Mouse (Mus musculus) T-helper 2 cell (primary cell): ENCODE measurements around the gene Dtnb.

Experiments
- in situ Hi-C: fragments of 300-600 bp; cut with MboI, MseI; formaldehyde crosslinking; loops from one replicate; pipeline ENCODE4 v1.15.1; 2025; ENCODE audit warnings: high pct_unique_total_duplicates

The Dtnb gene

GRCm38 (mm10) chr12:3732623-3733265 is 160.6 kb downstream of the Dtnb start:
- in situ Hi-C loops, result no loop called here

- in situ Hi-C loops, result no loop called here
These were observed 161.1 kb downstream of the Dtnb start for GRCm38 (mm10) chr12:3733328-3733727.

- in situ Hi-C loops, result no loop called here
These were observed 164.8 kb downstream of the Dtnb start for GRCm38 (mm10) chr12:3737009-3737408.

- in situ Hi-C loops, result no loop called here
These were observed 166.8 kb downstream of the Dtnb start for GRCm38 (mm10) chr12:3738741-3739529.

- in situ Hi-C loops, result no loop called here
These were observed 167.8 kb downstream of the Dtnb start for GRCm38 (mm10) chr12:3739749-3740704.

GRCm38 (mm10) chr12:3740705-3741081 is 168.5 kb downstream of the Dtnb start:
- in situ Hi-C loops, result no loop called here

- in situ Hi-C loops, result no loop called here
These were observed 173.4 kb downstream of the Dtnb start for GRCm38 (mm10) chr12:3745432-3746105.

- in situ Hi-C loops, result no loop called here
These were observed 174.2 kb downstream of the Dtnb start for GRCm38 (mm10) chr12:3746369-3746768.

GRCm38 (mm10) chr12:3747583-3747982 is 175.4 kb downstream of the Dtnb start:
- in situ Hi-C loops, result no loop called here

- in situ Hi-C loops, result no loop called here
These were observed 183.3 kb downstream of the Dtnb start for GRCm38 (mm10) chr12:3755522-3755921.

GRCm38 (mm10) chr12:3756216-3756615 is 184.0 kb downstream of the Dtnb start:
- in situ Hi-C loops, result no loop called here

- in situ Hi-C loops, result no loop called here
These were observed 185.9 kb downstream of the Dtnb start for GRCm38 (mm10) chr12:3758127-3758526.

- in situ Hi-C loops, result no loop called here
These were observed 187.2 kb downstream of the Dtnb start for GRCm38 (mm10) chr12:3759419-3759818.

- in situ Hi-C loops, result no loop called here
These were observed 188.9 kb downstream of the Dtnb start for GRCm38 (mm10) chr12:3760876-3761590.

- in situ Hi-C loops, result no loop called here
These were observed 189.6 kb downstream of the Dtnb start for GRCm38 (mm10) chr12:3761591-3762295.

- in situ Hi-C loops, result no loop called here
These were observed 192.1 kb downstream of the Dtnb start for GRCm38 (mm10) chr12:3764191-3764804.

- in situ Hi-C loops, result no loop called here
These were observed 195.2 kb downstream of the Dtnb start for GRCm38 (mm10) chr12:3767360-3767759.

- in situ Hi-C loops, result no loop called here
These were observed 196.2 kb downstream of the Dtnb start for GRCm38 (mm10) chr12:3768391-3768790.

- in situ Hi-C loops, result no loop called here
These were observed 198.4 kb downstream of the Dtnb start for GRCm38 (mm10) chr12:3770546-3770945.

- in situ Hi-C loops, result no loop called here
These were observed 198.9 kb downstream of the Dtnb start for GRCm38 (mm10) chr12:3771080-3771479.
